Mouse (Mus musculus): ENCODE measurements at regions not wholly inside any gene's neighbourhood (a gene's known extent, or its start where the extent isn't known, plus 50 kb on each side); places are given as distances from the start of the nearest gene placed in this dataset.
"Not testable (repeated sequence)": the region's sequence is repeated elsewhere in the genome, so short reads cannot be mapped to it uniquely, and the experiment has no call there.

DNA sequence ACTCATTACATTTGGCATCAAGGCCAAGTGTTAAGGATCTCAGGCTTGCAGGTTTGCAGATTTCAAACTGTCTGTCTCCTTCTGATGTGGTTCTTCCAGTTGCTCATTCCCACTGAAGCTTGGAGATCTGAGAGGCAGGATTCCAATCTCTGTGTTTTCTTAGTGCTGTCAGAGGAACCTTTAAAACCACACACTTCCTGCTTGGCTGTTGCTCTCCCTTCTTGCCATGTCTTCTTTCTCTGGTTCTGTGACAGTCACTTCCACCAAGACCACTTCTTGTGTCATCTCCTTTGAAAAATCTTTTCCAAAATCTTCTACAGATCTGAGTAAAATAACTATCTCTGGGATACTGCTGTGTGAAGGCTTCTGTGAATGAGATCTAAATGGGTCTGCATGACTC is 117.3 kb downstream of the Gm5426 start:
- no peak for DNase-seq (ENCODE audit: low spot score)

DNA sequence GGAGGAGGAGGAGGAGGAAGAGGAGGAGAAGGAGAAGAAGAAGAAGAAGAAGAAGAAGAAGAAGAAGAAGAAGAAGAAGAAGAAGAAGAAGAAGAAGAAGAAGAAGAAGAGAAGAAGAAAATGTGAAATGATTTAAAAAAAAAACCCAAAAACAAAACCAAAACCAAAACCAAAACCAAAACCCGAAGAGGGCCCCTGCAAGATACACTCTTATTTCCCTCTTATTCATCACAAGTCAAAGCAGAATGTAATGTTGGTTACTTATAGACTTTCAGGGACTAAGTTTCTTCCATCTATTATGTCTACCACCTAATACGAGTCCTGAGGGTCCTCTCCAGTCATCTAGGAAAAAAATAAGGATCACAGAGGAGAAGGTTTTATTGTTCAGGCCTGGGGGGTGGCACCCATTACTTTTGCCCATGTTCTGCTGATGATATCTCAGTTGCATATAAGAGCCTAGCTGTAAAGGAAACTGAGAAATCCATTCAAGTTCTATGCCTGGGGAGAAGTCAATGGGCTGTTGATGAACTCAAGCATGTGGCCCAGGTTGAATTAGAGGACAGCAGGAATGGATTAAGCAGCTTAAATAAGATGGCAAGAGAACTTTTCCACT is 118.0 kb downstream of the Gm5426 start:
- DNase-seq (ENCODE audit: low spot score): no peak

DNA sequence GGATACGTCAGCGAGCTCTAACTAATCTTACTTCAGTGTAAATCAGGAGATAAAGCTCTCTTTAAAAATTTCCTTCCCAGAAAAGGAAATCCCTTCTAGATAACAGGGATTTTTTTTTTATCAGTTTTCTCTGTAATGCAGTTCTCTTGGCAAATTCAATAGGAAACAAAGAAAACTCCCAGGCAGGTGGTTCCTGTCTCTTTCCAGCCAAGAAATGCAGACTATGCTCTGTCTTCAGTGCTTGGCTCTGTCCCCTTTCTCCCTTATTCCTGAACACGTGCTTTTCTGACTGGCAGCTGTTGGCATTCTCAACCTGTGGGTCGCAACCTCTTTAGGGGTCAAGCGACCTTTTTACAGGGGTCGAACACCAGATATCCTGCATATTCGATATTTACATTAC is 121.5 kb downstream of the Gm5426 start:
- DNase-seq (ENCODE audit: low spot score): no peak

DNA sequence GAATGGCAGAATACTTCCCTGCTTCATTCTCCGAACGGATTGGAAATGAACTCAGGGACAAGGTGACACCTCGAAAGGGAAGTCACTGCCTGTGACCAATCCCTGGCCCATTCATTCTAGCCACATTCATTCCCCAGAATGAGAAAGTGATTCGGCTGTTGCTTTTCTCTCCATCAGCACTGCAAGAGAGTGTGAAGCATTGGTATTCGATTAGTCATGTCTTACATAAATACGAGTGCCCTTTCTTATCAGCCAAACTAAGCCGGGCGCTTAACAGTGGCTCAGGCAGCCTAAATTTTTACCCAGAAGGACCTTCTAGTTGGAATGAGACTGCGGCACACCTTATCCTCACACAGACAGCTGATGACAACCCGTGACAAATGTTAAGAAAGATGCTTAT is 122.8 kb downstream of the Gm5426 start:
- DNase-seq (ENCODE audit: low spot score): no peak

DNA sequence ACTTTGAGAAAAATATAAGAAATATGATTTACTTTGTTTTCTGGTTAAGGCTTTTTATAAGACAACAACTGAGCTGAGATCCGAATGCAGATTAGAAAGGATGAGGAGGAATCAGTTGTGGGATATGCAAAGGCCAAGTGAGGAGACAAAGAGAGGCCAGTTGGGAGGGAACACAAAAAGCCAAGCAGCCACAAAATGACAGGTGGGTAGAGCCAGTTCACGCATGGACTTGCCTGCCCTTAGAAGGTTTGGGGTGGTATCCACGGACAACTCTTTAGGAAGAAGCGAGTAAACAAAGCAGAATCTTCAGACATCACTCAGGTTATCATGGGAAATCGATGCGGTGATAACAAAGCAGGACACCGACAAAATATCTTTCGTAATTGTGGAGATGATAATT is 123.2 kb downstream of the Gm5426 start:
- no peak for DNase-seq (ENCODE audit: low spot score)

DNA sequence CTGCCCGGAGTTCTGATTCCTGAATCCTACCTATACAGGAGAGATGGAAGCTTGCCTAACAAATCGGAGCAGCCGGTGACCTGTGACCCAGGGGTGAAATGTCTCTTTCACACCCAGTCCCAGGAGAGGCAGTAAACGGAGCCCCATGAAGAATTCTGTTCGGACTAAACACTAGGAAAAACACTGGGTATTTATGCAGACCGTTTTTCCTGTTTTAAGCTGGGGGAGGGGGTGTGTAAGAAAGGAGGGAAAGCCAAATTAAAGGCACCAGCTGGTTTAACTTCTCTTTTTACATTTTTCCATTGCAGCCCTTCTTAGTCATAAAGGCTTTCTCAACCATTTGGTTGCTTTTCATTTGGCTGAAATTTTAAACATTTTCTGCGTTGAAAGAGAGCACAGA is 127.1 kb downstream of the Gm5426 start:
- DNase-seq (ENCODE audit: low spot score): no peak

DNA sequence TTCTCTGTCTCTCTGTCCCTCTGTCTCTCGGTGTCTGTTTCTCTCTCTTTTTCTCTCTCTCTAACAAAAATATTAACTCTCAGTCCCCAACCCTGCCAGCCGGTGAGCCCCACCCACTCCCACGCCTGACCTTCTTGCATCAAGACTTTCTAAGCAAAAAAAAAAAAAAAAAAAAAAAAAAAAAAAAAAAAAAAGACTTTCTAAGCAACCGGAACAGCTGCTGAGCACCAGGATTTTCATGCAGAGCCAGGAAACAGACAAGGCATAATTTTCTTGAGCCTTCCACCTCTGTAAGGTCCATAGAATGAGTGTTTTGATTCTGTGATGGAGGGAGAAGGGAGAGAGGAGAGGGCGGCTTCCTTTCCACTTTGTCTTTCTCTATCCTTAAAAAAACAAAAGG is 128.0 kb downstream of the Gm5426 start:
- DNase-seq (ENCODE audit: low spot score): no peak

DNA sequence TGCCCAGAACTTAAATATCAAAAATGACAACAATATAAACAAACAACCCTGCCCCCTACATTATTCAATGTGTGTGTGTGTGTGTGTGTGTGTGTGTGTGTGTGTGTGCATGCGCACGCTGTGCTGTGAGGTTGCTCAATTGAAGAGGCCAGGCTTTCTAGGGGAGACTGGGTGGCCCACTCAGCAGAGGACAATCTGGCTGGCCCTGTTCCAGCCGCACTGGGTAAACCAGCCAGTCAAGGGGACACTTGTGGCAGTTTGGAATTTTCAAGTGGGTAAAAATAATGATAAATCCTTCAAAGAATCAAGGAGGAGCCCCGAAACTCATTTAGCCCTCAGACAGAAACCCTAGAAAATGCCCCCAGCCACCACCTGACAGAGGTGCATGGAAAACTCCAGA is 128.5 kb downstream of the Gm5426 start:
- DNase-seq (ENCODE audit: low spot score): no peak

DNA sequence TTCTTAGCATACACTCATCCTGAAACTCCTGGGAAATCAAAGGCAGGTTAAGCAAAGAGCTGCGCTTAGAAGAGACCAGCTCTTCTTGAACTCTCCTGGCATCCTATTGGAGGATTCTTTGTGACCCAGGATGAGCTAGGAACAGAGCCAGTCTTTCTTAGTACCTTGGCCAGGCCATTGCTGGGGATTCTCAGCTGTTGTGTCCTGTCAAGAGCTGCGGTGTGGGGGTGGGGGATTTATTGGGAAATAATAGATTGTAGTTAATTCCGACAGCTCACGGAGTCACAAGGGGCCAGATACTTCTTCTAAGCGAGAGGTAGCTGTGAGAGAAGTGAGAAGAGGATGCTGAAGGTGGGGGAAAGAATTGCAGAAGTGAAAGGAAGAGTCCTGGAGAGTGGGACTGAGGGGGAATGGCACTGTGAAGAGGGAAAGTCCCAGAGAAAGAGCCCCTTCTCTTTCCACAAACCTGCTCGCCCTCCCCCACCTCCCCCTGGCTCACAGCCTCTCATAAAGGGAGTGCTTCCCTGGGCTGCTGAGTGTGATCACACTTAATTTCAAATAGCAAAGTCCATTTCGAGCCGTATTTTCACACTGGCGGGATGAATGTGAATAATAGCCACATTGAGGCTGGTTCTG is 129.8 kb downstream of the Gm5426 start:
- DNase-seq (ENCODE audit: low spot score): no peak

DNA sequence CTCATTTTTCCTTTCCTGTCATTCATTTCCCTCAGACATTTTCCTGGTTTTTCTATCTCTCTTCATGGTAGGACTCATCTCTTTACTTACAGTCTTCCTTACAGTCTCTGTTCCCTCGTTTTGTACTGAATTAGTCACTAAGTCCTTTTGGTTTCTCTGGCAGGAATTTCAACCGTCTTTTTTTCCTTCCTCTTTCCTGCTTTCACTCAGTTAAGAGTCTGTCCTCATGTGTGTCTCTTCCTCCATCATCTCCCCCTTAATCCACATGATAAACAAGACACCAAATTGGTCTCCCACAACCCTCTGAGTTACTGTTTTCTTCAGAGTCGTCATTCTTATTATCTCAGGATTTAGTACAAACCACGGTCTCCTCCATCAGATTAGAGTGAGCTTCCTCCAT is 131.2 kb downstream of the Gm5426 start:
- no peak for DNase-seq (ENCODE audit: low spot score)

DNA sequence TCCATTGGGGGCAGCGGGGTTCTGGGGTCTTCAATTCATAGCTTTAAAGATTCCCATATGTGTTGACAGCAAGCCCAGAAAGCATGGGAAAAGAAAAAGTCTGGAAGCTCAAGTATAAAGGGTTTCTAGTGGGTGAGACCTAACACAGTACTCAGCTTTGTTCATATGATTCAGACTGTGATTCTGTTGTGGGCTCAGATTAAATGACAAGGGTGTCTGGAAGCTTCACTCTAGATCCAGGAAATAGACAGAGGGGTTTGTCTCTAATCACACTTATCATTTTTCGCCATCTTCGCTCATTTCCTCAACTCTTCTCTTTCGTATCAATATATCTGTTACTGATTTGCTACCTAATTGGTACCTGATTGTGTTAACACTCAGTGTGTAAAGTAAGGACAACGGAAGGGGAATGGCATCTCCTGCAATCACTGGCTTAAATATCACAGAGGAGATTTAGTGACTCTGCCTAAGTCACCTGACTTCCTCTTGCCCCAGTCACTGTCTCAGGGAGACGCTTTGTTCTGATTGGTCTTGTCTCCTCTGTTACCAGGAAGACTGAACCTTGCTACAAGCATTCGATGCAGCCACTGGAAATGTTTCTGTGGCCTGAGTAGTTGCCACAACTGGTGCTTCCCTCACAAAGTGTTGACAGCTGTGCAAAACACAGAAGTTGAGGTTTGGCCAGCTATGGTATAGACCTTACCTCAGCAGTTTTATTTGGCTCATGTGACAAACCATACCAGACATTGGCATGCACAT is 137.4 kb downstream of the Gm5426 start:
- DNase-seq (ENCODE audit: low spot score): no peak

DNA sequence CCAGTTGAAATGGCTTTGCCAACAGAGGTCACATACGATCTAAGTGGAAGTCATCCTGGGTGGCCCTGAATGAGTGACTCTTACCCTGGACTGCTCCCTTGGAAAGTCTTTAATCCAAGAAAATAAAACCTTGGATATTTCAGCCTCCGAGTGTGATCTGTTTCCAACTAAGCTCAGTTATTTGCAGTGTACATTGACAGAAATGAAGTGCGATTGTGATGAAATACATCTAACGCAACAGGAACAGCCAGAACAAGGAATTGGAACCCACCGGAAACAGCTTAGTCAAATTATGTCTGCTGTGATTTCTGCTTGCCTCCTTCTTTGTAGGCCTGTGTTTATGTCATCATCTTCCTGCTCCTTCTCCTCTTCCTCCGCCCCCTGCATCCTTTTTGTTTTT is 143.7 kb downstream of the Gm5426 start:
- no peak for DNase-seq (ENCODE audit: low spot score)

DNA sequence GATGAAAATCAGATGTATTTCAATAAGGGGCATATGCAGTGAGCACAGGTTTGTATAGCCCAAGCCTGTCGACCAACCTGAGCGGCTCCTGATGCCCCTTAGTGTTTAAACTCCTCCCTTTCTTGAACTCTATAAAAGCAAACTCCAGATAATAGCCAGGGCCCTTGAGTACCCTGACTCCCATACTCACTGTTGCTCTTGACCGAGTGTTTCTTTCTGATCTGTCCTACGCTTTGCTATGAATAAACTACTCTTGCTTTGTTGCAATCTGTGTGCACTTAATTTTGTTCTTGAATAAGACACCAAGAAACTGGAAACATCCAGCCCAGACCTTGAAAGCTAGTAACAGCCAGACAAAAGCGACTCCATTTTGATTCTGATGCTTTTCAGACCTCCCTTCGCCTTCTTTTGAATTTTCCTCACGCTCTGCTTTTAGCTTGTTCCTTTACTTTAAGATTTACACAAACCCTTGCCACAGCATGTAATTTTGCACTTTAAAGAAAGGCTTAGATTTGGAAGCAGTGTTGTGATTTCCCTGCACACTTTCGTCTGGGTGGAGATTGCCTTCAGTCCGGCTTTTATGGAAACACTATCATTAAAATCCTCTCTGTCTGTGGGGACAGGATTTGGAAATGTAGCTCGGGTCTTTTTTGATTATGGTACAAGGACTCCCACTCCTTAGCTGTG is 149.1 kb downstream of the Gm5426 start:
- no peak for DNase-seq (ENCODE audit: low spot score)

DNA sequence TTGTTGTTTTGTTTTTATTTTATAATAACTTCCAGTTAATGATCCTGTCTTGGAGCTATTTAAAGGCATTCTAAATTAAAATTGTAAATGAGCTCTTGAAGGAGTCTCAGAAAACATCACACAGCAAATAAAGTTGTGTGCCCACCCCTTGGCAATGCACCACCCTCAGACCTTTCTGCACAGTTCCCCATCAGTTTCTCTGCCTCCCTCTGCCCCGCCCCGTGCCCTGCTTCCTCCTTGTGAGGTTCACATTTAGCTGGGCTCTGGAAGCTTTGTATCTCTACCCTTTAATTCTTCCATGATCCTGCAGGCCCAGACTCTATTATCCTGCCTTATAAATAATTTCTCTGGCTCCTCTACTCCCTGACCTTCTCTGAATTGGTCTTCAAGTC is 149.7 kb downstream of the Gm5426 start:
- DNase-seq (ENCODE audit: low spot score): no peak

DNA sequence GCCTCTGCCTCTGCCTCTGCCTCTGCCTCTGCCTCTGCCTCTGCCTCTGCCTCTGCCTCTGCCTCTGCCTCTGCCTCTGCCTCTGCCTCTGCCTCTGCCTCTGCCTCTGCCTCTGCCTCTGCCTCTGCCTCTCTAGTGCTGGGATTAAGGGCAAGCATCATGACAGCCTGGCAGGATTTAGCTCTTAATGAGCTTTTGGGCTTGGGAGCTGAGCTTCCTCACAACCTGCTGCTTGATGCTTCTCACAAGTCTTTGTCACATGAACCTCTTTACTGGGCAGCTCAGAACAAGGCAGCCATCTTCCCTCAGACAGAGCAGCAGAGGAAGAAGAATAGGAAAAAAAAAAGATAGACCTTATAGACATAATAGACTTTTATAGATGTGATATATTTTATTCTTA is 152.6 kb downstream of the Gm5426 start:
- DNase-seq (ENCODE audit: low spot score): not testable (repeated sequence)

DNA sequence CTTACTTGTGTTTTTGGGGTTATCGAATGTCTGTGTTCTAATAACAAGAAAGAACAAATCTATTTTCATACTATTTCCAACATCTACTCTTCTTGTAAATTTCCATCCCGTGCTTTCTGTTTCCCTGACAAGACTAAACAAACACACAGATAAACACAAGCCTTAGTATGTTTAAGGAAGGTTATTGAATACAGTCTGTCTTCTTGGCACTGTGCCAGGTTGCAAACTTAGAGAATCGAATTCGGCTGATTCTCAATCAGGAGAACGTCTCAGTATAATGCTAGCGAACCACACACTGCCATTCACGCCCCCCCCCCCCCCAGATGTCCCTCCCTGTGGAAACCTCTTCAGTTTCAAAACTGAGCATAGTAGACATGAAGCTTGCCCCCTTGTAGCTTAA is 157.2 kb downstream of the Gm5426 start:
- no peak for DNase-seq (ENCODE audit: low spot score)

DNA sequence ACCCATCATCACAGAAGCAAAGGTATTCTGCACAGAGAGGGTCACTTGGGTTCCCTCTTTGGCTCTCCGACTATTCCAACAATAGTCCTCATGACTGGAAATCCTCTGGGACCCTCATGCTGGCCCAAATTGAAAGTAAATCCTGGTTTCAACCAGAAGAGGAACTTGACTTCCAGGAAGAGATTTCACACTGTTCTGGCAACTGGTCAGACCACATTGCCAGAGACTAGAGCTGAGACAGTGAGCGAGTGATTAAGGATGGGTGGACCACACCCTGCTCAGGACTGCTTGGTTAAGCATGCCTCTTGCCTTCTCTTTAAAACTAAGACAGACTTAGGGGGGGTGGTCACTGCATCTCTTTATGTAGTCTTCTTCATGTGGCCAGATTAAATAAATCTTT is 158.3 kb downstream of the Gm5426 start:
- no peak for DNase-seq (ENCODE audit: low spot score)

DNA sequence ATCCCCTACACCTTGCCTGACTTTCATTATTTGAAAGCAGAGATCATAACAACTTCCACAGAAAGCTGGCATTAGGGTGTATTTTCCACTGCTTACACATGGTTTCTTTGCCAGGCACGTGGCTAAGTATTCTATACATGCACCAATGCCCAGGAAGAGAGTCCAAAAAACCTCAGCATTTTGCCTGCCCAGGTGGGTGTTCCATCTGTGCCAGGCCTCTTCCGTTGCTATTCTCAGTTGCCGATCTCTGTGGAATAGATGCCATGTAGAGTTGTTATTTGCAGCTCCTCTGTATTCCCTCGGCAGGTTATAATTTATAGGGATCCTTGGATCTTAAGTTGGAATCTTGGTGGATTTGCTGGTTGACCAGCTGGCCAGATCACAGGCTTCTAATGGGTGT is 161.3 kb downstream of the Gm5426 start:
- DNase-seq (ENCODE audit: low spot score): no peak

DNA sequence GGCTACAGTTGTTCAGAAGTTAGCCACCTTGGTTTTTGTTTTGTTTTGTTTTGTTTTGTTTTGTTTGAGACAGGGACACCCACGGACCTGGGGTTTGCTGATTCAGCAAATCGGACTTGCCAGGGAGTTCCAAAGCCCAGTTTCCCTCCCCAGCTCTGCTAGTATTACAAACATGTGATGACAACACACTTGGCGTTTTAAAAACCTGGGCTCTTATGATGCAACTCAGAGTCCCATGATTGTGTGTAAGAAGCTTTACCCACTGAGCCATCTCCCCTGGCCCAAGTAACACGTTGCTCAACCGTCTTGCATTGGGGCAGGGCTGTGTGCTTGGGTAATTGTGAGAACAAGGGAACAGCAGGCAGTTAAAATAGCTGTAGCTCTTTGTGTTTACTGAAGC is 162.2 kb downstream of the Gm5426 start:
- DNase-seq (ENCODE audit: low spot score): no peak

DNA sequence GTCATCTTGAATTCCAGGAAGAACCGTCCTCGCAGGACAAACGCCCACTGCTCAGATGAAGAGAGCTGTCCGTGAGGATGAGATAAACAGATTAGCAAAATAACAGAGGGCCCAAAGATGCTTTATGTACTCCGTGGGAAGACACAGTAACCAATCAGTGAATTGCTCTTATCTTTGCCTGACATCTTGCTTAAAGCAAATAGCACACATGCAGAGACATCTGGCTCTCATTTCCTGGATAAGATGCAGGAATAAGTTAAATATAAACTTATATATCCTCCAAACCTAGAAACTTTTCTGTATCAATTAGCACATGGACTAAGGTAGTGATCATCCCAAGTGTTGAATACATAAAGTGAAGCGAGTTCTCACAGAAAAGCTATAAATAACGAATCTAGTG is 169.3 kb downstream of the Gm5426 start:
- DNase-seq (ENCODE audit: low spot score): no peak

DNA sequence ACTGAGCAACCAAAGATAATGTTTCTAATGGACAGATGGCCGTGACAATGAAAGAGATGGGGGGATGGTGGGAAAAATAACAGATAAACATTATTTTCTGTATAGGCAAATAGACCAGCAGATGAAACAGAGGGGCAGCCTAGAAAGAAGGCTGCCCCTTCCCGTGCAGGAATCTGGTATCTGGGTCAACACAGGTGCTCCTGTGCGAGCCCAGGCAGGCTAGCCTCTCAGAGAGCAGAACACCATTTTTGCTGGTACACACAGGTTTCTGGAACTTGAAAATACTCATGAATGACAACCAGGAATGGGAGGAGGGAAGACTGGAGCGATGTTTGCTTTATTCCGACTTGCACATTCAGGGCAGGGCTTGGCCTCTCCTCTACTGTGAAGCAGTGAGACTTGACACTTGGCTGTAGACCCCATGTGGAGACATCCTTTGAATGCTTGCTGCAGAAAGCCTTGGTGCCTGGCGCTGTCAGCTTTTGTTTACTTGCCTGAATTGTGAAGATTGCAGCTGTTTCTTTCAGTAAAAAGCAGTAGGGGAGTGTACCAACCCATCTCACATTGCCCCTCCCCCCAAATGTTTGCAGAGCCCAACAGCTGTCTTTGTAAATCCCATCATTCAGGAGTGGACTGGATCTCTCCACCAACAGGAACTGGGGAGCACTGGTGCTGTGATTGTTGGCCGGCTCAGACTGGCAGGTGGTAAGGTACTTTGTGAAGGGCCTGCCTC is 172.5 kb downstream of the Gm5426 start:
- DNase-seq (ENCODE audit: low spot score): no peak

DNA sequence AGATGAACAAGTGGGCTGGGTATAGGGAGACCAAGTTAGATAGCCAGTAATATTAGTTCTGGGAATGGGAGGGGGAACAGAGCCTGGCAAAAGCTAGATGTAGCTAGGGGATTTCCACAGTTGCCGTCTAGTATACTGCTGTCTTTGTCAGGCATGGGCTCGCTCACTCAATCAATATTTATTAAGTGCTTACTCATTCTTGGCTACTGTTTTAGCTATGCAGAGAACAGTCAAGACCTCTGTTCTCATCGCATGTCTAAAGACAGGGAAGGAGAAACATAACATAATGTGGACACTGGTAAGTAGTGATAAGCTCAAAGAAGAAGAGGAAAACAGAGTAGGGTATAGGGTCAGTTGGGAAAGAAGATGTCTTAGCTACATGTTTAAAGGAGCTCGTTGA is 173.4 kb downstream of the Gm5426 start:
- DNase-seq (ENCODE audit: low spot score): no peak
